Mouse (Mus musculus) limb, embryonic 12.5 days (tissue): ENCODE data around the gene Rxra. TPM values are rescaled to one million over a fixed set of nuclear protein-coding genes. Genes with fewer than 3 reads are reported as not detected.

Experiments
- ATAC-seq: fragments of 200-750 bp; cut with Nextera tagmentation; 2 replicates; pipeline ENCODE4 v1.8.0; 2017; ENCODE audit warnings: low read depth, moderate TSS enrichment; ENCODE audit not compliant: insufficient number of reproducible peaks, insufficient read depth, low FRiP score, low TSS enrichment
- H3K27ac ChIP-seq: fragments of 300-500 bp; sonication (generic); 2 replicates; pipeline ENCODE4 v1.5.1; 2016; ENCODE audit warnings: mild to moderate bottlenecking, moderate library complexity
- H3K27me3 ChIP-seq: fragments of 300-500 bp; sonication (generic); 2 replicates; pipeline ENCODE4 v1.6.1; 2016; ENCODE audit warnings: mild to moderate bottlenecking, moderate library complexity
- H3K36me3 ChIP-seq: fragments of 300-500 bp; sonication (generic); 2 replicates; pipeline ENCODE4 v1.6.1; 2016; ENCODE audit warnings: mild to moderate bottlenecking, moderate library complexity
- H3K4me1 ChIP-seq: fragments of 300-500 bp; sonication (generic); replicated peaks from 2 replicates; pipeline ENCODE4 v1.6.1; 2016
- H3K4me2 ChIP-seq: fragments of 300-500 bp; sonication (generic); 2 replicates; pipeline ENCODE4 v1.6.1; 2016; ENCODE audit warnings: mild to moderate bottlenecking, moderate library complexity
- H3K4me3 ChIP-seq: fragments of 300-500 bp; sonication (generic); replicated peaks from 2 replicates; pipeline ENCODE4 v1.5.1; 2016; ENCODE audit warnings: mild to moderate bottlenecking
- H3K9ac ChIP-seq: fragments of 300-500 bp; sonication (generic); replicated peaks from 2 replicates; pipeline ENCODE4 v1.6.1; 2016; ENCODE audit warnings: mild to moderate bottlenecking, moderate library complexity
- H3K9me3 ChIP-seq: fragments of 300-500 bp; sonication (generic); 2 replicates; pipeline ENCODE4 v1.6.1; 2016; ENCODE audit warnings: mild to moderate bottlenecking, moderate library complexity
- WGBS: fragments of 180-500 bp; shearing (Covaris S2); methylation state at CpG from one replicate; pipeline ENCODE4 v1.1.7; 2016; 5-methylcytosine and 5-hydroxymethylcytosine counted together
- polyA plus RNA-seq: library from polyadenylated mRNA; unstranded; fragments of >200 nt; fragmentation: Nextera tagmentation; extraction: Ambion mirVana; gene quantifications from 2 replicates; pipeline ENCODE4 v1.2.1, GENCODE M21; 2016

Gene Rxra
- polyA plus RNA-seq, 1 experiment from 2014 or later, result 15.3 TPM

GRCm38 (mm10) chr2:27703852-27704640 lies 27.8 kb downstream of the Rxra start:
- H3K27me3 ChIP-seq, result no peaks in the 10 kb centered on the region
- H3K27ac ChIP-seq, result no peak overlapping the region
- no peak overlapping the region for H3K4me3 ChIP-seq
- no peaks in the 10 kb centered on the region for H3K9me3 ChIP-seq
- H3K36me3 ChIP-seq, result no peaks in the 10 kb centered on the region; the same call in 1 of the 2 replicates
- peaks cover 56% of the 10 kb centered on the region for H3K4me1 ChIP-seq
- no peak overlapping the region for H3K4me2 ChIP-seq
- H3K9ac ChIP-seq, result no peak overlapping the region
- ATAC-seq, result no peak
- 64% methylated on average over 9 of the region's 9 CpGs for WGBS

- ATAC-seq, result no peak
- Histone ChIP-seq H3K4me1 (peaks cover 53% of the 10 kb centered on the region), H3K27me3 (no peaks in the 10 kb centered on the region), H3K9ac (no peak overlapping the region), H3K4me2 (no peak overlapping the region), H3K9me3 (no peaks in the 10 kb centered on the region), H3K4me3 (no peak overlapping the region), H3K27ac (no peak overlapping the region), H3K36me3 (no peaks in the 10 kb centered on the region; the same call in 1 of the 2 replicates)
- 81% methylated on average over 3 of the region's 3 CpGs for WGBS
These were observed 28.4 kb downstream of the Rxra start for GRCm38 (mm10) chr2:27704641-27705040.

GRCm38 (mm10) chr2:27710871-27711382 lies 34.7 kb downstream of the Rxra start:
- H3K27ac ChIP-seq, result peak overlapping the region; percentile 73
- peaks cover 63% of the 10 kb centered on the region for H3K4me1 ChIP-seq
- peak overlapping the region; percentile 9; the same call in 1 of the 2 replicates for H3K4me2 ChIP-seq

GRCm38 (mm10) chr2:27712626-27713025 lies 36.4 kb downstream of the Rxra start:
- WGBS, result 81% methylated on average over 5 of the region's 5 CpGs
- ATAC-seq, result no peak

More at GRCm38 (mm10) chr2:27710871-27711382, 34.7 kb downstream of the Rxra start:
- Histone ChIP-seq H3K27me3 (no peaks in the 10 kb centered on the region), H3K4me3 (no peak overlapping the region), H3K36me3 (no peaks in the 10 kb centered on the region; the same call in 1 of the 2 replicates), H3K9me3 (no peaks in the 10 kb centered on the region), H3K9ac (no peak overlapping the region)
- 19% methylated on average over 3 of the region's 3 CpGs for WGBS
- ATAC-seq, result peak; percentile 27; the same call in 1 of the 2 replicates

GRCm38 (mm10) chr2:27713378-27713777 lies 37.1 kb downstream of the Rxra start:
- no peak overlapping the region for H3K27ac ChIP-seq
- H3K4me2 ChIP-seq, result no peak overlapping the region
- no peaks in the 10 kb centered on the region for H3K9me3 ChIP-seq
- H3K4me1 ChIP-seq, result peaks cover 87% of the 10 kb centered on the region
- no peak overlapping the region for H3K9ac ChIP-seq
- H3K27me3 ChIP-seq, result no peaks in the 10 kb centered on the region
- 95% methylated on average over 3 of the region's 3 CpGs for WGBS
- ATAC-seq, result no peak
- H3K4me3 ChIP-seq, result no peak overlapping the region
- no peaks in the 10 kb centered on the region for H3K36me3 ChIP-seq

More at GRCm38 (mm10) chr2:27712626-27713025, 36.4 kb downstream of the Rxra start:
- H3K36me3 ChIP-seq, result no peaks in the 10 kb centered on the region; the same call in 1 of the 2 replicates
- H3K4me1 ChIP-seq, result peaks cover 80% of the 10 kb centered on the region
- no peak overlapping the region for H3K4me3 ChIP-seq
- H3K27me3 ChIP-seq, result no peaks in the 10 kb centered on the region
- no peak overlapping the region for H3K9ac ChIP-seq
- no peak overlapping the region for H3K4me2 ChIP-seq
- no peaks in the 10 kb centered on the region for H3K9me3 ChIP-seq
- no peak overlapping the region for H3K27ac ChIP-seq

GRCm38 (mm10) chr2:27714131-27714530 lies 37.9 kb downstream of the Rxra start:
- H3K27me3 ChIP-seq, result no peaks in the 10 kb centered on the region
- WGBS, result 90% methylated on average over 5 of the region's 5 CpGs

GRCm38 (mm10) chr2:27715221-27715620 lies 39.0 kb downstream of the Rxra start:
- peaks cover 96% of the 10 kb centered on the region for H3K4me1 ChIP-seq
- H3K4me2 ChIP-seq, result no peak overlapping the region
- no peaks in the 10 kb centered on the region for H3K36me3 ChIP-seq
- H3K27me3 ChIP-seq, result no peaks in the 10 kb centered on the region
- no peak overlapping the region for H3K4me3 ChIP-seq
- no peak overlapping the region for H3K27ac ChIP-seq
- no peak for ATAC-seq
- 77% methylated on average over 4 of the region's 4 CpGs for WGBS
- H3K9me3 ChIP-seq, result no peaks in the 10 kb centered on the region
- no peak overlapping the region for H3K9ac ChIP-seq

More at GRCm38 (mm10) chr2:27714131-27714530, 37.9 kb downstream of the Rxra start:
- H3K4me2 ChIP-seq, result no peak overlapping the region
- H3K27ac ChIP-seq, result no peak overlapping the region
- H3K4me3 ChIP-seq, result no peak overlapping the region
- no peak overlapping the region for H3K9ac ChIP-seq
- peaks cover 95% of the 10 kb centered on the region for H3K4me1 ChIP-seq
- H3K9me3 ChIP-seq, result no peaks in the 10 kb centered on the region
- no peaks in the 10 kb centered on the region for H3K36me3 ChIP-seq
- ATAC-seq, result no peak

GRCm38 (mm10) chr2:27716339-27716738 lies 40.1 kb downstream of the Rxra start:
- peaks cover 90% of the 10 kb centered on the region for H3K4me1 ChIP-seq

GRCm38 (mm10) chr2:27718191-27718590 lies 42.0 kb downstream of the Rxra start:
- Histone ChIP-seq H3K9ac (no peak overlapping the region), H3K36me3 (no peaks in the 10 kb centered on the region), H3K4me3 (no peak overlapping the region), H3K27ac (peak overlapping the region; percentile 50; the same call in 1 of the 2 replicates), H3K4me1 (peaks cover 72% of the 10 kb centered on the region), H3K4me2 (no peak overlapping the region), H3K27me3 (no peaks in the 10 kb centered on the region), H3K9me3 (no peaks in the 10 kb centered on the region)
- no peak for ATAC-seq

More at GRCm38 (mm10) chr2:27716339-27716738, 40.1 kb downstream of the Rxra start:
- no peak overlapping the region for H3K4me2 ChIP-seq
- H3K27me3 ChIP-seq, result no peaks in the 10 kb centered on the region
- no peak overlapping the region for H3K4me3 ChIP-seq
- ATAC-seq, result no peak
- 71% methylated on average over 3 of the region's 3 CpGs for WGBS
- H3K9me3 ChIP-seq, result no peaks in the 10 kb centered on the region
- no peaks in the 10 kb centered on the region for H3K36me3 ChIP-seq
- peak overlapping the region; percentile 50; the same call in 1 of the 2 replicates for H3K27ac ChIP-seq
- H3K9ac ChIP-seq, result no peak overlapping the region

GRCm38 (mm10) chr2:27719601-27720000 lies 43.4 kb downstream of the Rxra start:
- H3K9ac ChIP-seq, result no peak overlapping the region

GRCm38 (mm10) chr2:27721611-27722010 lies 45.4 kb downstream of the Rxra start:
- H3K9ac ChIP-seq, result no peak overlapping the region
- ATAC-seq, result no peak
- no peaks in the 10 kb centered on the region for H3K36me3 ChIP-seq
- 92% methylated on average over 4 of the region's 4 CpGs for WGBS
- peaks cover 47% of the 10 kb centered on the region for H3K4me1 ChIP-seq
- H3K27ac ChIP-seq, result no peak overlapping the region
- no peak overlapping the region for H3K4me3 ChIP-seq
- H3K9me3 ChIP-seq, result no peaks in the 10 kb centered on the region
- H3K4me2 ChIP-seq, result no peak overlapping the region
- H3K27me3 ChIP-seq, result no peaks in the 10 kb centered on the region

More at GRCm38 (mm10) chr2:27719601-27720000, 43.4 kb downstream of the Rxra start:
- Histone ChIP-seq H3K4me1 (peaks cover 65% of the 10 kb centered on the region), H3K9me3 (no peaks in the 10 kb centered on the region), H3K27me3 (no peaks in the 10 kb centered on the region), H3K27ac (no peak overlapping the region), H3K4me2 (no peak overlapping the region), H3K36me3 (no peaks in the 10 kb centered on the region), H3K4me3 (no peak overlapping the region)
- ATAC-seq, result no peak
- 36% methylated on average over 10 of the region's 10 CpGs for WGBS
